Mouse (Mus musculus) limb, embryonic 11.5 days (tissue): ENCODE data around the gene Nkx1-2. TPM values are rescaled to one million over a fixed set of nuclear protein-coding genes. Genes with fewer than 3 reads are reported as not detected.

Experiments used
- ATAC-seq: fragments of 200-750 bp; cut with Nextera tagmentation; 2 replicates; pipeline ENCODE4 v1.8.0; 2017; ENCODE audit warnings: low read depth; ENCODE audit not compliant: insufficient number of reproducible peaks, low FRiP score, low TSS enrichment
- DNase-seq: peaks from one replicate; pipeline ENCODE4 v3.0.0-alpha.2; 2015; ENCODE audit warnings: low spot score
- H3K27ac ChIP-seq: fragments of 300-500 bp; sonication (generic); replicated peaks from 2 replicates; pipeline ENCODE4 v1.5.1; 2014; ENCODE audit warnings: low read depth, mild to moderate bottlenecking, low read length
- H3K27me3 ChIP-seq: fragments of 300-500 bp; sonication (generic); 2 replicates; pipeline ENCODE4 v1.6.1; 2014; ENCODE audit warnings: mild to moderate bottlenecking, low read length, mixed read lengths; ENCODE audit not compliant: control insufficient read depth, insufficient read depth
- H3K36me3 ChIP-seq: fragments of 300-500 bp; sonication (generic); 2 replicates; pipeline ENCODE4 v1.6.1; 2014; ENCODE audit warnings: mild to moderate bottlenecking, low read length, moderate library complexity, mixed read lengths; ENCODE audit not compliant: control insufficient read depth, insufficient read depth
- H3K4me1 ChIP-seq: fragments of 300-500 bp; sonication (generic); 2 replicates; pipeline ENCODE4 v1.6.1; 2014; ENCODE audit warnings: low read length, mixed read lengths; ENCODE audit not compliant: control insufficient read depth, insufficient read depth
- H3K4me2 ChIP-seq: fragments of 300-500 bp; sonication (generic); 2 replicates; pipeline ENCODE4 v1.6.1; 2014; ENCODE audit warnings: low read depth, mild to moderate bottlenecking, moderate library complexity; ENCODE audit not compliant: severe bottlenecking
- H3K4me3 ChIP-seq: fragments of 300-500 bp; sonication (generic); 2 replicates; pipeline ENCODE4 v1.5.1; 2014; ENCODE audit warnings: low read depth, low read length
- H3K9ac ChIP-seq: fragments of 300-500 bp; sonication (generic); 2 replicates; pipeline ENCODE4 v1.6.1; 2014; ENCODE audit warnings: mild to moderate bottlenecking, low read length
- H3K9me3 ChIP-seq: fragments of 300-500 bp; sonication (generic); 2 replicates; pipeline ENCODE4 v1.6.1; 2016; ENCODE audit warnings: low read length; ENCODE audit not compliant: control insufficient read depth
- WGBS: fragments of 180-500 bp; shearing (Covaris S2); extraction: QIAGEN DNeasy Blood & Tissue Kit; methylation state at CpG from one replicate; pipeline ENCODE4 v1.1.7; 2014; 5-methylcytosine and 5-hydroxymethylcytosine counted together
- polyA plus RNA-seq: library from polyadenylated mRNA; unstranded; fragments of >200 nt; fragmentation: Nextera tagmentation; extraction: Ambion mirVana; gene quantifications from 2 replicates; pipeline ENCODE4 v1.2.1, GENCODE M21; 2014

The Nkx1-2 gene
- polyA plus RNA-seq, 1 experiment from 2014 or later, result 0.04 TPM

DNA sequence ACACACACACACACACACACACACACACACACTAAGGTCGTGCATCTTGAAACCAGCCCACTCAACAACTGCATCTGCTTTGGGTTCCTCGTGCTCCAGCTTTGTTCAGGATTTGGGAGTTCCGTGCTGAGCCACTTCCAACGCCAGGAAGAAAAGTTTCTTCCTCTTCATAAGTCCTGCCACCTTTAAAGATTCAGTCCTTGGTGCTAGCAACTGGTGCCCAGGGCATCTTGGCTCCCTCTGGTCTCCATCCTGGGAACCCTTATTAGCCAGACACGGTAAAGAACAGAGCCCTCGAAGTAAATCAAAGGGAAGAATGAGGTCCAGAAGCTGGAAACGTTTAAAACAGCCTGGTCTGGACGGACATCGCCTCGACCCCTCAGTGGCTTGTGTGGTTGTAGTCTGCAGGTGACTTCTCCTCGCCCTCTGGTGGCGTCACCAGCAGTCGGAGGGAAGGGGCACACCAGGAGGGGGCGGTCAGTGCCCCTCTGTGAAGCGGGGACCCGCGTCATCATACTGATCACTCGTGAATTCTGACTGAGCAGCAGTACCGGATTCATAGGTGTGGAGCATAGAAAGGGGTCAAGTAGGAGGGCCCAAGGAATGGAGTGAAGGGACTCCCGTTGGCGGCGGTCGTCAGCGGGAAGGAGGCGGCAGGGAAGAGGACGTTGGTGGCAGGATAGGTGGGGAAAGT, 2.7 kb downstream of the Nkx1-2 start:
- no peak for ATAC-seq
- H3K4me1 ChIP-seq, result peaks cover 17% of the 10 kb centered on the region
- peak overlapping the region; percentile 78 for H3K4me2 ChIP-seq
- H3K36me3 ChIP-seq, result no peaks in the 10 kb centered on the region
- WGBS, result 7% methylated on average over 26 of the region's 26 CpGs
- H3K9ac ChIP-seq, result no peak overlapping the region
- no peak overlapping the region for H3K27ac ChIP-seq
- peaks cover 58% of the 10 kb centered on the region for H3K27me3 ChIP-seq
- no peaks in the 10 kb centered on the region for H3K9me3 ChIP-seq
- H3K4me3 ChIP-seq, result peak overlapping the region; percentile 43
- DNase-seq, result no peak

DNA sequence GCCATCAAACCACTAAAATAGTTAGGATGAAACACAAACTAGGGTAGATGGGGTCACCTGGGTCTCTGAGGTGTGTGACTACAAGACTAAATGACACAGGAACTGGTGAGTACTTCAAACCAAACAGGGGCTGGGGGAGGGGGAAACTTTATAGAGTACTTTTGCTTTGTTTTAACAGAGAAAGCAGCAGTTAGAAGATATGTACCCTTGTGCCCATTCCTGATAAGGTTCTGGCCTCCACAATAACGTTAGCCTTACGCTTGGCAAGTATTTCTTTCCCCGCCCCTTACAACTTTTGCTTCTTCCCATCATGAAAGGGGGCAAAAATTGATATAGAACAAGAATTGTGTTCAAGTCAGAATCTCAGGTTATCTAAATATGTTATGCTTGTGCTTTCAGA, 3.6 kb downstream of the Nkx1-2 start:
- no peak for DNase-seq
- peaks cover 50% of the 10 kb centered on the region for H3K27me3 ChIP-seq
- no peak for ATAC-seq
- WGBS, result 84% methylated on average over 3 of the region's 3 CpGs
- H3K4me1 ChIP-seq, result peaks cover 17% of the 10 kb centered on the region
- no peaks in the 10 kb centered on the region for H3K36me3 ChIP-seq
- no peak overlapping the region for H3K4me3 ChIP-seq
- no peak overlapping the region for H3K27ac ChIP-seq
- H3K4me2 ChIP-seq, result no peak overlapping the region
- no peak overlapping the region for H3K9ac ChIP-seq
- H3K9me3 ChIP-seq, result no peaks in the 10 kb centered on the region

DNA sequence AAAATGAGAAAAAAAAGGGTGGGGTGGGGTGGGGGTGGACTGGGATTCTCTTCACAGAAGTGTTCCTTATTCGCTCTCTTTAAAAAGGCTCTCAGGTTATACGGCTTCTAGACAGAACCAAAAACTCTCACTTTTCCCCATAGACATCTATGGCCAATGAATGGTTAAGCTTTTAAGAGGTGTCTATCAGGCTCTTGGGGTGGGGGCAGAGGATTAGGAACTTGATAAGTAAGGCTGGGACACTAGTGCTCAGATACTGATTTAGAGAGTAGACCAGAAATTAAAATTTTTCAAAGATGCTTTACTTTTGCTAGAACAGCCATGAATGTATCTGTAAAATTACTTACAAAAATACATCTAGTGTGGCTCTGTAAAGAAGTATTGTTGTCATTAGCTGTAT, 5.1 kb downstream of the Nkx1-2 start:
- no peak overlapping the region for H3K9ac ChIP-seq
- H3K4me3 ChIP-seq, result no peak overlapping the region
- H3K27me3 ChIP-seq, result peaks cover 36% of the 10 kb centered on the region
- ATAC-seq, result no peak
- H3K9me3 ChIP-seq, result no peaks in the 10 kb centered on the region
- peaks cover 12% of the 10 kb centered on the region for H3K4me1 ChIP-seq
- no peak for DNase-seq
- H3K27ac ChIP-seq, result no peak overlapping the region
- H3K4me2 ChIP-seq, result no peak overlapping the region
- no peaks in the 10 kb centered on the region for H3K36me3 ChIP-seq
- 84% methylated on average over 2 of the region's 2 CpGs for WGBS

DNA sequence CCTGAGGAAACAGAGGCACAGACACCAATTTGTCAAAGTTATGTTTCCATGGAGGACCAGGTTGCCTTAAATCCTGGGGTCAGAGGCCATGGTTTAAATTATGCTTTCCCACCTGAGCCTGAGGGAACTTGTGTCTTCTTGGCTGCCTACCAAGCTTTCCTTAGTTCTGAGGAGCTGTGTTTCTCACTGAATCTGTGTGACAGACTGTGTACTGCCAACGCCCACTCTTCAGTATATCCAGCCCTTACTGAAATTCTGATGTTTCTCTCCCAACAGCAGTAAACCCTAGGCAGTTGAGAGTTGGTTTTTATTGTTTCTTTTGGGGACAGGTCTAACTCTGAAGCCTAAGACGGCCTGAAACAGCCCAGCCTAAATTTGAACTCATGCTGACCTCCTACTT, 5.7 kb downstream of the Nkx1-2 start:
- peaks cover 30% of the 10 kb centered on the region for H3K27me3 ChIP-seq

DNA sequence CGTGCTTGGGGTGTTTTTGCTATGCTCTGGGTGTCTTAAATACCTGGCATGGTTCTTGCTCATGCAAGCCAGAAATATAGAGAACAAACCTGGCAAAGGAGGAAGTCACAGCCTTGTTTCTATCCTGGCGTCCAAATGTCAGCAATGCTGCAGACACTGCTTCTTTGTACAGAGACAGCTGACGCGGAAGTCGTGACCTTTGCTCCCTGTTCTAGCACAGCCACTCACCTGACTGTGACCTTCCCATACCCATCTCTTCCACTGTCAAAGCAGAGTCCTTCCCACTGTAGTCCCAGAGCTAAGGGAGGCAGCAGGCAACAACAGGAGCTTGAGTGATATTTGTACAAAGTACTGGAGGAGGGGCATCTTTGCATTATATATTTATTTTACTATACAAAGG, 9.8 kb downstream of the Nkx1-2 start:
- Histone ChIP-seq H3K36me3 (no peaks in the 10 kb centered on the region), H3K27ac (no peak overlapping the region), H3K4me3 (no peak overlapping the region), H3K4me1 (no peaks in the 10 kb centered on the region), H3K27me3 (no peaks in the 10 kb centered on the region), H3K9me3 (no peaks in the 10 kb centered on the region), H3K4me2 (no peak overlapping the region), H3K9ac (no peak overlapping the region)
- ATAC-seq (no peak), DNase-seq (no peak)
- WGBS, result 70% methylated on average over 5 of the region's 5 CpGs

More for the DNA sequence above, 5.7 kb downstream of the Nkx1-2 start:
- no peak overlapping the region for H3K9ac ChIP-seq
- no peak overlapping the region for H3K4me3 ChIP-seq
- no peaks in the 10 kb centered on the region for H3K36me3 ChIP-seq
- ATAC-seq (no peak), DNase-seq (no peak)
- no peak overlapping the region for H3K4me2 ChIP-seq
- H3K4me1 ChIP-seq, result peaks cover 10% of the 10 kb centered on the region; the same call in 1 of the 2 replicates
- H3K27ac ChIP-seq, result no peak overlapping the region
- H3K9me3 ChIP-seq, result no peaks in the 10 kb centered on the region
- WGBS, result 62% methylated on average over 2 of the region's 2 CpGs

DNA sequence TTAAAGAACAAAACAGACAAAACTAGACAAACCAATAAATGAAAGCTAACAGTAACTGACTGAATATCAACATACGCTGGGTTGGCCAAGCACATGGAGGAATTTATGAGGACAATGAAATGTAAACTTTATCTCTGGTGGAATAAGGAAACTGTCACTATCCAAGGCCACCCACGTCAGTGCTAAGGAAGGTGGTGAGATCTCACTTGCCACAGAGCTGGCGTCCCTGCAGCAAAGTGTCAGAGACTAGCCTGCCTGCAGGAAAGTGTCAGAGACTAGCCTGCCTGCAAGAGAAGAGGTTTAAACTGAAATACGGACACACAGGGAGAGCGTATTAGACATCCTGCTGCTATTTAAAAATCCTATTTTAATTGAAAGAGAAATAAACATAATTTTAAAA, 12.3 kb downstream of the Nkx1-2 start:
- no peaks in the 10 kb centered on the region for H3K27me3 ChIP-seq
- ATAC-seq (no peak), DNase-seq (no peak)
- H3K9me3 ChIP-seq, result no peaks in the 10 kb centered on the region
- no peak overlapping the region for H3K4me2 ChIP-seq
- H3K4me1 ChIP-seq, result no peaks in the 10 kb centered on the region
- 64% methylated on average over 5 of the region's 5 CpGs for WGBS
- H3K36me3 ChIP-seq, result no peaks in the 10 kb centered on the region
- no peak overlapping the region for H3K4me3 ChIP-seq
- no peak overlapping the region for H3K9ac ChIP-seq
- H3K27ac ChIP-seq, result no peak overlapping the region

DNA sequence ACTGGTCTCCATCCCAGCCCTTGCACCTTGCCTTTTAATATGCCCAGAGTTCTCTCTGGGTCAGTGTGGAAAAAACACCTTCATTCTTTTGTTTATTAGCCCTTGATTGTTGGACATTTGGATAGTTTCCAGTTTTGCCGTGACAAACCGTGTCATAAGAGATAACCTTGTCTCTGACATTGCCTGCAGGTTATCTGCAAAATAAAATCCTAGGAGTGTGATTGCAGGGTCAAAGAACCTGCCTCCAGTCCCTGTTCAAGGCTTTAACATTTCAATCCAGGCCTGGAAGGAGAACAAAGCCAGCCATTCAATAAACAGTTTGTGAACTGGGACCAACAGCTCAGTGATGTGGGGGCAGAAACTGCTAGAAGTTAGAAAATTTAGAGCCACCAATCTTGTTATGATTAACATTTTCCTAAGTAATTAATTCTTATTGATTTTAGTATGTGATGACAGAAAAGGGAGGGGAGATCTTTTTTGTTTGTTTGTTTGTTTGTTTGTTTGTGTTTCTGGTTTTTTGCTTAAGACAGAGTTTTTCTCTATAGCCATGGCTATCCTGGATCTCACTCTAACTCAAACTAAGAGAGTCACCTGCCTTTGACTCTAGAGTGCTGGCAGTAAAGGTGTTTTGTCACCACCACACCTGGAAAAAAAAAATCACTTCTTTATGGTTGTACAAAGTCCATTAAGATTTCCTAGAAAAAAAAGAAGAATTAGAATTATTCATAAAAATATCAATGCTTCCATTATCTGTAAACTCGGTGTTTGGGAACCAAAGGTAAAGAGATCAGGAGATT, 13.5 kb downstream of the Nkx1-2 start:
- Histone ChIP-seq H3K27me3 (no peaks in the 10 kb centered on the region), H3K27ac (no peak overlapping the region), H3K4me1 (no peaks in the 10 kb centered on the region), H3K9ac (no peak overlapping the region), H3K9me3 (no peaks in the 10 kb centered on the region), H3K4me3 (no peak overlapping the region), H3K36me3 (no peaks in the 10 kb centered on the region), H3K4me2 (no peak overlapping the region)
- 73% methylated on average over 3 of the region's 3 CpGs for WGBS
- no peak for ATAC-seq
- no peak for DNase-seq

DNA sequence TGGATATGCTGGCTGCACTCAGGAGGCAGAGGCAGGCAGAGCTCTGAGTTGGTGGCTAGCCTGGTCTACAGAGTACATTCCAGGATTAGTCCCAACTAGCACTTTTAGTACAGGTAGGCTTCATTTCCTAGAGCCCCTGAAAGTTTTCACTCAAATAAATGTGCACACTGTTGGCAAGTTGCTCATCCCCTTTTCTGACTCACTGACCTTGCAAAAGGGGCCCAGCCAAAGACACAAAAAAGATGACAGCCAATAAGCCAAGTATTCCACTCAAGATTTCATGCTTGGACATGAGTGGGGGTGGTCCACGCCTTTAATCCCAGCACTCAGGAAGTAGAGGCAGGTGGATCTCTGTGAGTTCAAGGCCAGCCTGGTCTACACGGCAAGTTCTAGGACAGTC, 18.0 kb downstream of the Nkx1-2 start:
- Histone ChIP-seq H3K9me3 (no peaks in the 10 kb centered on the region), H3K4me1 (no peaks in the 10 kb centered on the region), H3K27me3 (no peaks in the 10 kb centered on the region), H3K27ac (no peak overlapping the region), H3K4me2 (no peak overlapping the region), H3K4me3 (no peak overlapping the region), H3K9ac (no peak overlapping the region), H3K36me3 (no peaks in the 10 kb centered on the region)
- ATAC-seq, result no peak
- DNase-seq, result no peak
- 94% methylated on average over 2 of the region's 2 CpGs for WGBS
